Mouse (Mus musculus): ENCODE data around the gene Sag. TPM values are rescaled to one million over a fixed set of nuclear protein-coding genes. Genes with fewer than 3 reads are reported as not detected.
A peak's percentile ranks its signal among the peaks of the same experiment; 100 is the strongest.
"Not testable (repeated sequence)": the region's sequence is repeated elsewhere in the genome, so short reads cannot be mapped to it uniquely, and the experiment has no call there.

Gene Sag
- total RNA-seq, 2 experiments from 2014 or later: 2.5 TPM

DNA sequence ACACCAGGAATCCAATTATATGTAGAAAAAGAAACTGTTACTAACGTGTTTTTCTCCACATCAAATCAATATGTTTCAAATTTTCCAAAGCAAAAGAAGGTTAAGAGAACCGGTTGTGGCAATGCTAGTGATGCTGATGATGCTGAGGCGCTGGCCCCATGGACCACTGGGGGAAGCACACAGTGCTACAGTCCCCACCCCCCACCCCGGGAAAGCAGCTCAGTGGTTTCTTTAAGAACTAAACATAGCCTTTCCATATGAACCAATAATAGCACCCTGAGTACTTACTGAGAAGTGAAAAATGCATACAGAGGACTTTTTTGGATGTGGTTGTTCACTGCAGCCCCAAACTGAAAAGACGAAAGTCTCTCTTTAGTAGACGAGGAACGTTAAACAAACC, 7.9 kb downstream of the Sag start:
- intact Hi-C loops (cut with DNase I): no loop called here
- DNase-seq (ENCODE audit: low spot score in 2 of 2): no peak

DNA sequence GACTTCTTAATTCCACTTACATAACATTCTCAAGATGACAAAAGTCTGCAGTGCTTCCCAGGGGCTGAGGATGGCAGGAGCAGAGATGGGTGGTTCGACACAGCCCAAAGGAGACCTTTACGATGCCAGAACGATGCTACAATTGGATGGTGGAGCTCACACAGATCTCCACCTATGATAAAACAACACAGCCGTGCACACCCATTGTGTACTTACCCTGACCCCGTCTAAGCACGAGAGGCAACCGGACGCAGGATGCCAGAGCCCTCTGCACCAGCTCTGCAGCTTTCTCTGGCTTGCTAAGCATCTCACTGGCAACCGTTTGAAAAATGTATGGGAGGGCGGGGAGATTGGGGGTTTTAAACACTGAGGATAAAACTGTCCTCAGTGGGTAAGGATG, 8.6 kb downstream of the Sag start:
- intact Hi-C loops (cut with DNase I): no loop called here
- DNase-seq (ENCODE audit: low spot score in 2 of 2): no peak

DNA sequence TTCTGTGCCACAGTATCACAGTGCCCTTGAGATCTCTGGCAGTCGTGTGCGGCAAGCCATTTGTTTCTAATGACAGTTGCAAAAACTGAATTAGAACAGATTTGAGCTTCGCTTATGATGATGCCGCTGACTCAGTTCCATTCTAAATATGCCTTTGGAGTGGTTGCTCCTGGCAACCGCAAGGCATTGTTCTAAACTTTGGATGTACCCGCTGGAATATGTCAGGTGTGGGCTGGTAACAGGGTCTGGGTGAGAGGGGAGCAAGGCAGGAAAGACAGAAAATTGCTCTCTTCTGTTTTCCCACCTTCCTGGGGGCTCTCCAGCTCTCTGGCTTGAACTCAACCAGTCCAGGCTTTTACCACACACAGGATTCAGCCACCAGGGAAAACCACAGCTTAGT, 9.7 kb downstream of the Sag start:
- intact Hi-C loops (cut with DNase I): no loop called here
- DNase-seq (ENCODE audit: low spot score in 2 of 2): peak; percentile 64 to 67

DNA sequence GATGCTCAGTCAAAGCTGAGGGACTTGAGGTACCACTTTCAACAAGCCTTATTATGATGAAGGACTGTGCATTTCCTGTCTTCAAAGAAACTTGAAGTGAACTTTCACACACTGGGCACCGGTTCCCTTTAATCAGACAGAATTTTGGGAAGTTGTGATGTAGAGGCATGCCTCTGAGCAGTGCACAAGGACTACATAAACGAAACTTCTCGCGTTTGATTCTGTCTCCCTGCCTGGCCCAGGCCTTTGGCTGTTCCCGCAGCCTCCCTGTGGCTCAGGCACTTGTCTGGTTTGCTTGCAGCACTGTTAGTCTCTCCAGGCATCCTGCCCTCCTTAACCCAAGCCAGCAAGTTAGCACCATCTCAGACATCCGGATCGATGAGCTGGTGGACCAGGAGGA, 10.2 kb downstream of the Sag start:
- intact Hi-C loops (cut with DNase I): no loop called here
- peak; percentile 33 to 52 for DNase-seq (ENCODE audit: low spot score in 2 of 2)

DNA sequence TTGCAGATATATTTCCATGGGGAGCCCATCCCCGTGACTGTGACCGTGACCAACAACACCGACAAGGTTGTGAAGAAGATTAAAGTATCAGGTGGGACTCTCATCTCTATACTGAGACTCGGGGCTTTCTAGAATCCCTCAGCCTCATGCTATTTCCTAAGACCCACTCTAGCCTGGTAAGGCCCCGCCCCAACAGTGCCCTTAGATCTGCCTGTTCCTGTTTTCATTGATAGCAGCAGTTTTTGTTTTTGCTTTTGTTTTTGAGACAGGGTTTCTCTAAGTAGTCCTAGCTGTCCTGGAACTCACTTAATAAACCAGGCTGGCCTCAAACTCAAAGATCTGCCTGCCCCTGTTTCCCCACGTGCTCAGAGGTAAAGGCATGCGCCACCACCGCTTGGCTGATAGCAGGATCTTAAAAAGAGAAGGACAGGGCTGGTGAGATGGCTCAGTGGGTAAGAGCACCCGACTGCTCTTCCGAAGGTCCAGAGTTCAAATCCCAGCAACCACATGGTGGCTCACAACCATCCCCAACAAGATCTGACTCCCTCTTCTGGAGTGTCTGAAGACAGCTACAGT, 21.0 kb downstream of the Sag start:
- no peak for DNase-seq (ENCODE audit: low spot score in 2 of 2)
- intact Hi-C loops (cut with DNase I): no loop called here

DNA sequence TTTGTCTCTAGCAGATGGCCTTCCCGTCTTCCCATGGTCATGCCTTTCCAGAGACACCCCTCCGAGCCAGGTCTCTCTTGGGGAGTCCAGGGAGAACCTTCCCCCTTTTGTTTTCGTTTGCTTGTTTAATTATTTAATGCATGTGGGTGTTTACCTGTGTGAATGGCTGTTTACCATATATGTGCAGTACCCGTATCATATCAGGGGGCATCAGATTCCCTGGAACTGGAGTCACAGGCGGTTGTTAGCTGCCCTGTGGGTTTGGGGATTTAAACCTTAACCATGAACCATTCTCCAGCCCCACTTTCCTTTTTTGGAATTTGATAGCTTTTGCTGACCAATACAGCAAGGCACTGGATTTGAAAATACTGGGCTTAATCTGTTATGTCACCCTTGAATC, 21.8 kb downstream of the Sag start:
- DNase-seq (ENCODE audit: low spot score in 2 of 2): no peak
- intact Hi-C loops (cut with DNase I): no loop called here

DNA sequence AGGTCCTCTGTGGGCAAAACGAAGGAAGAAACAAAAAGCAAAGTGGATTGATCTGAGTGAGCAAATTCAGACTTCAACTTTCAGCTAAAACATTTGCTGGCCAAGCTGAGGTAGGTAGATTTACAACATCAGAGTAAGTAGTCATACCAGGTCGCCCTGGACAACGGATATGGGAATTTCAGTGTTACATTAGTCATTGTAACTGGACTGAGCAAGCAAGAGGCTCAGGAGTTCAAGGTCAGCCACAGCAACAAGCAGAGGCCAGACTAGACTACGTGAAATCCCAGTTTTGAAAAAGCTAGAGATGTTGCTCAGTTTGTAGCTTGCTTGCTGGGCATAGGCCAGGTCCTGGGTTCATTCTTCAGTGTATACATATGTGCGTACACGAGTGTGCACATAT, 22.5 kb downstream of the Sag start:
- intact Hi-C loops (cut with DNase I): no loop called here
- no peak for DNase-seq (ENCODE audit: low spot score in 2 of 2)

DNA sequence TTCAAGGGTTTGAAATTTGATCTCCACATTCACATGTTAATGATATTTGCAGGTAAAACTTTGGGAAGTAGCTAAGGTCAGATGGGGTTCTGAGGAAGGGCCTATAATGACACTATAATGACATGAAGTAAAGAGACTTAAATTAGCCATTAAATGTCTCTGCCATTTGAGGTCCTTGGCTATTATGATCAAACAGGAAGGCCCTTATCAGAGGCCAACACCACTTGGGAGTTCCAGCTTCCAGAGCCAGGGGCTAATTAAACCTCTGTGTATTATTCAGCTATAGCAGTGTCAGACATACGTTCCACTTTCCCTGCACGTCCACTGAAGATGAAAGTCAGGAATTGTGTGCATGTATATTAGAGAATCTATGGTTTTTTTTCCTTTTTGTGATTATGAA, 23.0 kb downstream of the Sag start:
- intact Hi-C loops (cut with DNase I): no loop called here
- DNase-seq (ENCODE audit: low spot score in 2 of 2): no peak

DNA sequence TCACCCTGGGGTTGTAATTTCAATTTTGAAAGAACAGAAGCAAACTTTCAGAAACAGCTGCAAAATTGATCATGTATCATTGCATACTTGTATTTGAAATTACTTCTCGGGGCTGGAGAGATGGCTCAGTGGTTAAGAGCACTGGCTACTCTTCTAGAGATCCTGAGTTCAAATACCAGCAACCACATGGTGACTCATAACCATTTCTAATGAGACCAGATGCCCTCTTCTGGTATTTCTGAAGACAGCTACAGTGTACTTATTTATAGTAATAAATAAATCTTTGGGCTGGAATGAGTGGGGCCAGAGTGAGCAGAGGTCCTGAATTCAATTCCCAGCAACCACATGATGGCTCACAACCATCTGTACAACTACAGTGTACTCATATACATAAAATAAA, 24.0 kb downstream of the Sag start:
- intact Hi-C loops (cut with DNase I); DNase-seq (ENCODE audit: low spot score in 2 of 2): not testable (repeated sequence)

DNA sequence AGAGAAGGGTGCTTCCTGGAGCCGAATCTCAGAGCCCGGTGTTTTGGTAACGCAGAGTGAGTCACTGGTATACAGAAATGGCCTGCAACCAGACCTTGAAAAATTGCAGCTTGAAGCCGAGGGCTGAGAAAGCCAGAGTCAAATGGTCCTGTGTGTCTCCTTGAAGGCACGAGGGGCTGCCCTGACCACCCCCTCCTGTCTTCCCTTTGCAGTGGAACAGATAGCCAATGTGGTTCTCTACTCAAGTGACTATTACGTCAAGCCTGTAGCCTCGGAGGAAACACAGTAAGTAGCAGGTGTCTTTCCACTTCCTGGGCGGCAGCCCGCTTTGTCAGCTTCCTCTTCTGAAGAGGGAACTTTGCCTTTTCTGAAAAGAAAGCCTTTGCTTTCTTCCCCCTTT, 24.7 kb downstream of the Sag start:
- peak; percentile 45 to 54 for DNase-seq (ENCODE audit: low spot score in 2 of 2)
- intact Hi-C loops (cut with DNase I): no loop called here

DNA sequence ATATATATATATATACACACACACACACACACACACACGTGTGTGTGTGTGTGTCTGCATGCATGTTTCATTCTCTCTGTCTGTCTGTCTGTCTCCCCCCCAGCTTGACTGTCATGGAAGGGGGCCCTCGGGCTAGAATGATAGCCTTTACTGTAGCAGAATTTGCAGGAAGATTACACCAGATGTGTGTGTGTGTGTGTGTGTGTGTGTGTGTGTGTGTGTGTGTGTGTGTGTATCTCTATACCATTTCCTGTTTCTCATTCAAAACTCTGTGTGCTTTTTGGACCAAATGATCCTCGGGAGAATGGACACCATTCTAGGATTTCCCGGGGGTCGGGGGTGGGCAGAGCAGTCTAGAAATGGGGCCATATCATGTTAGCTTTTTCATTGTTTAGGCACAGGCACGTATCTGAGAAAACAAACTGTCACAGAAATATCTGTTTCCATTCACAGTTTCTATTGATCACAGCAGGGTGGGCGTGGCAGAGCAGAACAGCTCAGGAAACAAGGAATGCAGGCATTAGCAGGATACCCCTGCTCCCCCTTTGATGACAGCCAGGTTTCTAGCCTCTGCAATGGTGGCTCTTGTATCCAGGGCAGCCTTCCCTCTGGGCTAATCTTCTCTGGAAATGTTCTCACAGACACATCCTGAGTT, 25.6 kb downstream of the Sag start:
- no peak for DNase-seq (ENCODE audit: low spot score in 2 of 2)
- intact Hi-C loops (cut with DNase I): no loop called here

DNA sequence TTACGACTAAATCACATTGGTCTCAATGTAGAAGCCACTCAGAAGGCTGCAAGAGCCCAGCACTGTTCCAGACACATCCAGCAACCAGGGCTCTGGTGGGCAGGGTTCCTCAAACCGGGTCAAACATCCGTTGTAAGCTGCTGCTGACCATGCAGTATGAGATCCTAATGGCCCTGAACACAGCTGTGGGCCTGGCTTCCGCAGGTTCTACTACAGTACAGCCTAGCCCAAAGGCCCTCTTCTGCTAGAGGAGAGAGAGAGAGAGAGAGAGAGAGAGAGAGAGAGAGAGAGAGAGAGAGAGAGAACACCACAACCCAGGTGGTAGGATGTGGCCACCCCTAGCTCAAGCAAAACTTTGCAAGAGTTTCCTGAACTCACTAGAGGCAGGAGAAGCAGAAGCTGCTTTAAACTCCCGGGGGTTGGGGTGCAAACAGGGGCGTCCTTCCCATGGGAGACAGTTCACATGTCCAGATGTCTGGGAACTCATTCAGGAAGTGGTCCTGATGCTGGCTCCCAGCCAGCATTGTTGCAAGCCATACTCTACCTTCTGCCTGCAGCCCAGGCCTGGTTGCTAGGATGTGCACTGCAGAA, 26.2 kb downstream of the Sag start:
- intact Hi-C loops (cut with DNase I): no loop called here
- DNase-seq (ENCODE audit: low spot score in 2 of 2): peak in 1 of 2 experiments; percentile 27

DNA sequence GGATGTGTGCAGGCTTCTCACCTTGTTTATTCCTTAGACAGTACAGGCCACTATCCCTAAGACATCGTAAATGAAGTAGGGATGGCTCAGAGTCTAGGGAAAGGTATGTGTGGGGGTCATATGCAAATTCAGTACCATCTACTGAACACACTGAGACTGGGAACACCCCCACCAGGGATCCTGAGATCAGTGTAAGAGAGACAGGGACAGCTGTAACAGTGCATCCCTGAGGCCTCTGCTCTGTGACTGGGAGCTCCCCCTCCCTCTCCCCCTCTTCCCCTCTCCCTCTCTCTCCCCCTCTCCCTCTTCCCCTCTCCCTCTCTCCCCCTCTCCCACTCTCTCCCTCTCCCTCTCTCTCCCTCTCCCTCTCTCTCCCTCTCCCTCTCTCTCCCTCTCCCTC, 33.0 kb downstream of the Sag start:
- intact Hi-C loops (cut with DNase I): no loop called here
- DNase-seq (ENCODE audit: low spot score in 2 of 2): no peak

DNA sequence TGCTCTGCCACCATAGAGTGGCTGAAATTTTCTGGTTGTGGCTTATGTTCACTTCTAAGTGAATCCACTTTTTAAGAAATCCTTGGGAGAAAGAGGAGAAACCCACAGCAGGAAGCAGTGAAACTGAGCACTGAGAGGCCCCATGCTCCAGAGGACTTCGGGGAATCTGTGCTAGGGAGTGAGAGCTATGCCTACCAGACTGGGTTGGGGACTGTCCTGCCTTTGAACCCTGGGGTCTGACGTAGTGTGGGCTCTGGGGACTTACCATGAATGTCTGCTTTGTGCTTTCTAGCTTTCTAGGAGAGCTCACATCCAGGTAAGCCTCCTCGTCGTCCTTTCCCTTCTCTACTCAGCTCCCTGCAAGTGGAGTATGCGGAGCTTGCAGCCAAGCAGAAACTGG, 33.5 kb downstream of the Sag start:
- DNase-seq (ENCODE audit: low spot score in 2 of 2): no peak
- intact Hi-C loops (cut with DNase I): no loop called here

DNA sequence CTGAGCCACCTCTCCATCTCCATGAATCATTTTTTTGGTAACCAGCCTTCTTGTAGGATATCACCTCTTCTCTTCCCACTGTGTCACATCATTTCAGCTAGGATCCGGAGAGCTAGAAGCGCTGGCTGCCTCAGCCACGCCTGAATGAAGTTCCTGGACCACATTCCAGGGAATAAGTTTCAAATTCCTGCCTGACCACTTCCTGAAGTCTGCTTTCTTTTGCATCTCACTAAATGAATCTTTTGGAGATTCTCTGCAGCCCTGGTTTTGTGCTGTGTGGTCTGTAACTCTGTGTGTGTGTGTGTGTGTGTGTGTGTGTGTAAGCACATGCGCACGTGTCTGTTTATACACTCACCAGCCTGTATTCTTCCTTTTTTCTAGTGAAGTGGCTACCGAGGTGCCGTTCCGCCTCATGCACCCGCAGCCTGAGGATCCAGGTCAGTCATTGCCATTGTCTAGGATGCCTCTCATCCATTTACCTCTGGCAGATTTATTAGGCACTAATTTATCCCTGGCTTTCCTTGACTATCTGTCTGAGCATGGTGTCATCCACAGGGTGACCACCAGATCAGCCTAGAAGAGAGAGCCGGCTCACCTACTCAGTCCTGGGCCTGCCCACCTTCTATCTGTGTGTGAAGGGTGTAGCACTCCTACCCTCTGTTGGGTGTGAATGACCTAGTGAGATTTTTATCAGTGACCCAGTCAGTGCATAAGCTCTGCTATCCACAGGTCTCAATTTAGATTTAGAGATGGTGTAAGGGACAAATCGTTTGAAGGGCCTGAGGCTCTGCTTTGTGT, 37.1 kb downstream of the Sag start:
- no peak for DNase-seq (ENCODE audit: low spot score in 2 of 2)
- intact Hi-C loops (cut with DNase I): no loop called here

DNA sequence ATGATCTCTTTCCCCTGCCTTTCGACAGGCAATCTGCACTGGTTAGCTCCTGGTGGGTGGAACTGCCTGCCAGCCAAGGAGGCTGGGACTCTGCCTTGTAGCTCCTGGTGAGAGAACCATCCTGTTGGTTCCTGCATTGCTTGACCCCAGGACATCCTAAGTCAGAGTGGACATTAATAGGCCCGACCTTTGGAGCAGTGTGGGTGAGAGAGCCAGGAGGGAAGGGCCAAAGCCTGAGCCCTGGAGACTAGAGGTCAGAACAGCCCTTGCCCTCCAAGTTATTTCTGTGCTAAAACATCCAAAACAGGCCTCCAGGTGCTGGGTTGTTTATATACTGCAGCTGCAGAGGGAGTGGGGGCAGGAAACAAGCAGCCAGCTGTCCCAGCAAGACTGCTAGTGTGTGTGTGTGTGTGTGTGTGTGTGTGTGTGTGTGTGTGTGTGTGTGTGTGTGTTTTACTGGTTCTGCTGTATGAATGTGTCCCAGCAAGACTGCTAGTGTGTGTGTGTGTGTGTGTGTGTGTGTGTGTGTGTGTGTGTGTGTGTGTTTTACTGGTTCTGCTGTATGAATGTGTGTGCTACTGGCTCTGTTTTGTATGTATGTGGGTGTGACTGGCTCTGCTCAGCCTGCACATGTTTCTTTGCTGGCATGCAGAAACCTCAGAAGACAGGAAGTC, 43.5 kb downstream of the Sag start:
- intact Hi-C loops (cut with DNase I): no loop called here
- DNase-seq (ENCODE audit: low spot score in 2 of 2): peak in 1 of 2 experiments; percentile 80

DNA sequence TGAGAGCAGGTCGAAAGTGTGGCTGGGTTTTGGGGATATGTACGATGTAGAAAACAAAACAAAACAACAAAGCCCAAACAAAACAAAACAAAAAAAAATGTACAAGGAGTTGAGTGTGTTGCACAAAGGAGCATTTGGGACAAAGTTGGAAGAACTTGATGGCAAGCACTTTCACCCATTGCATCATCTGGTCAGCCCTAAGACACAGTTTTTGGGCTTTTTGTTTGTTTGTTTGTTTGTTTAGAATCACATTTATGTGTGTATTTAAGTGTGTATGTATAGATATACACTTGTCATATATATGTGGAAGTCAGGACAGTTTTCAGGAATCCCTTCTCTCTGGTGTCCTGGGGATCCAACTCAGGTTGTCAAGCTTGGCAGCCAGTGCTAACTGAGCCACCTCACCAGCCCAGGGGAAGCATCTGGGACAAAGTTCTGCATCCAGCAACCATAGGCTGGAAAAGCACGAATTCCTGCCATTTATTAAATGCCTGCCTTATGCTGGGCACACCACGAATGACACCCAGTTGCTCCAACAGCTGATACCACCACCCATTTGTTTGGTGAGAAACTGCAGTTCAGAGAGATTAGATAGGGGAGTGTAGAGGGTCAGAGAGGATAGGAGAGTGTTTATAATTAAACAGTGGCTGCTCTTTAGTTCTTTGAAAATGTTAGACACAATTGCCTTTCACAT, 44.1 kb downstream of the Sag start:
- no peak for DNase-seq (ENCODE audit: low spot score in 2 of 2)
- intact Hi-C loops (cut with DNase I): no loop called here

DNA sequence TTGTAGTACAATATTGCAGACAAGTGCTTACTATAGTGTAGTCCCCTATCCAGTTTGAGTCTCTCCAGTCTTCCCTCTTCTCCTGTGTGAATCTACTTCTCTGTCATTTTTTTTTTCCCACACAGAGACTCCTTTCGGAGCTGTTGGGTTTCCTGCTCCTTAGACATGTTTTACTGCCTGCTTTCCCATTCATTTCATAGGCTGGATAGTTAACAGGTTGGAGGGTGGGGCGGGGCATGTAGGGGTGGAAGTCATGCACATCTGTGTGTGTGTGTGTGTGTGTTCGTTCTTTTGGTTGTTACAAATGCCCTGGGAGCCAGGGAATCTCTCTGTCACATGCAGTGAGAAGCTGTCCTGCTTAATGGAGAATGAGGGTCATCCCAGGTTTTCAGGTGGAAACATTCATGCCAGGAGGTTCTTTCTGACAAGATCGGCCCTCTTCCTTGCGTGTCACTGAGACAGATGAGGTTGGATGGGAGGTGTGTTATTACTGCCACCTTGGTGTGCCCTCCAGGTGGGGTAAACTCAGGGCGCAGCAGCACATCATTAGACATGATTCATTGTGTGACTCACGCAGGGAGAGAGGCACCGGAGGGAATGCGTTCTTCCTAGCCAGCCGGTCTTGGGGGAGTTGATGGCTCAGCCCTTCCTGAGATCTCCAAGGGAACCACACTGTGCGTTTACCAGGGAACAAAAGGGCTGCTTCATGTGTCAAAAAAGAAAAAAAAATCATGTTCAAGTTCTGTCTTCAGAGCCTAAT, 44.9 kb downstream of the Sag start:
- DNase-seq (ENCODE audit: low spot score in 2 of 2): peak; percentile 60 to 77
- intact Hi-C loops (cut with DNase I): no loop called here

DNA sequence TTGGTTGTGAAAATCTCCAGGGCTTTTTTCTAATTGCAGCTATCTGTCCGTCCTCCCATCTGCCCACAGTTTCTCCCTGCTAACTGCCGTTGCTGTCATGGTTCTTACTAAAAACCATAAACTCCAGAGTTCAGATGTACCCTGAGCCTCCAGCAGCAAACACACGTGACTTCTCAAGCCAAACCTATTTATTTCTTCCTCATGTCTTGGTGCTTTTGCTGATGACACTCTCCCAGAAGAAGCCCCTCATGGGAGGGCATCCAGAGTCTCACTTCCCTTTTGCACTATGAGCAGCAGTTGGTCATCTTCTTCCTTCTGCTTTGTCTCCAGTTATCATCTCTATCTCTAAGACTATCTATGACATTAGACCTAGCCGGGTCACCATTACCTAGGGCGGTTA, 45.8 kb downstream of the Sag start:
- peak in 1 of 2 experiments; percentile 31 for DNase-seq (ENCODE audit: low spot score in 2 of 2)
- intact Hi-C loops (cut with DNase I): no loop called here

All from left cerebral cortex, postnatal 14 days (tissue).